Mouse (Mus musculus) monocyte, adult 2 months (primary cell): ENCODE measurements around the gene Cntn1.

Experiments used
- DNase-seq, 2 experiments: peaks; one replicate each; pipeline ENCODE4 v3.0.0; 2022; ENCODE audit warnings: low spot score in 2 of 2, low read depth in 1 of 2

The Cntn1 gene

DNA sequence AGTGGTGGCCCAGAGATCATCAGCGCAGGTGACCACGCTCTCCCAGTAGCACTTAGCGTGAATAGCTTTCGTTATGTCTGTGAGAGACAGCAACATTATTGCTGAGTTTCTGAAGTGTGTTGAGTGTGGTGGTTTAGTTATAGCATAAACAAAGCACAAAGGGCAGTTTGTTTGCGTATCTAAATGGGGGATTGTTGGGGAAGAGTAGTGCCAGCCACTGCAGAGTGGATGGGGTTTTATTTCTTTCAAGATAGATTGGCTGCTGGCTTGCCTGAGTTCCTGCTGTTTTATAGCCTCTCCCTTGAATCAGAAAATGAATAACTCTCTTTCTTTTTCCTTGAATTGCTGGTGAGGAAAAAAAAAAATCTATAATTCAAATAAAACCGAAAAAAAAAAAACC, 86.1 kb downstream of the Cntn1 start:
- DNase-seq: no peak

DNA sequence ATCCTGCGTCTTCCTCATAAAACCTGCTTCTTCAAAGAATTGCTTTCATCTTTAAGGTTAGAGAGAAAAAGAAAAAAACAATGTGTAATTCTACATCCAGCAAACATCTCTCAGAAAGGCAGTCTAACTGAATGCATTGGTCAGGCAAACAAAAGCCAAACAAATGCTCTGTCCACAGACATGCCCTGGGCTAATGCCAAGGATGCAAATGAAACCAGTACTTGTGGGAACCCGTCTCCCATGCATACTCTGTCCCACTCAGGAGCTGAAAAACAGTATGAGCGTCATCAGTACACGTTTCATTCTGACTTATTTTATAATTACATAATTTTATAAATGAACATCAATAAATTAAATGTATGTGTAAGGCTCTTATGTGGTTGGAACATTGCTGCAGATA, 91.0 kb downstream of the Cntn1 start:
- DNase-seq: no peak

- no peak for DNase-seq
These were observed 104.0 kb downstream of the Cntn1 start for GRCm38 (mm10) chr15:92154921-92155320.

GRCm38 (mm10) chr15:92160855-92161162, 109.8 kb downstream of the Cntn1 start:
- DNase-seq: no peak

GRCm38 (mm10) chr15:92161163-92162025, 110.4 kb downstream of the Cntn1 start:
- no peak for DNase-seq

GRCm38 (mm10) chr15:92162835-92163234, 111.9 kb downstream of the Cntn1 start:
- no peak for DNase-seq

GRCm38 (mm10) chr15:92164127-92164526, 113.2 kb downstream of the Cntn1 start:
- no peak for DNase-seq

- DNase-seq: no peak
These were observed 115.3 kb downstream of the Cntn1 start for GRCm38 (mm10) chr15:92166266-92166665.

DNA sequence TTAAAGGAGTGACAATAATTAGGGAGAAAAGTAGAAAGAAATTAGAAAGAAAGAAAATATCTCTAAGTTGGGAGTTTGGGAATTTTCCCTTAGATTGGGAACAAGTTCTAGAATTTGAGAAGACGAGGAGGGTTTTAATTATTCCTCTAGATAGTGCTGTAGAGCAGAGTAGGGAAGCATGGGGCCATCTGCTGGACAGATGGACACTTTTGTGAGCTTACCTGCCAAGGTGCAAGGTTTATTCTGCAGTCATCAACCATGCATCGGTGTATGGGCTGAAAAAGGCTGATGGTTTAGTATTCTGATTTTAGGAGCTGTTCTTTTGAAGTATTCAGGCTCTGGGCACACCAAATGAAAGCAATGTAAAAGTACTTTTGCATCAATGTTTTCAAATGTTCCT, 124.8 kb downstream of the Cntn1 start:
- no peak for DNase-seq

DNA sequence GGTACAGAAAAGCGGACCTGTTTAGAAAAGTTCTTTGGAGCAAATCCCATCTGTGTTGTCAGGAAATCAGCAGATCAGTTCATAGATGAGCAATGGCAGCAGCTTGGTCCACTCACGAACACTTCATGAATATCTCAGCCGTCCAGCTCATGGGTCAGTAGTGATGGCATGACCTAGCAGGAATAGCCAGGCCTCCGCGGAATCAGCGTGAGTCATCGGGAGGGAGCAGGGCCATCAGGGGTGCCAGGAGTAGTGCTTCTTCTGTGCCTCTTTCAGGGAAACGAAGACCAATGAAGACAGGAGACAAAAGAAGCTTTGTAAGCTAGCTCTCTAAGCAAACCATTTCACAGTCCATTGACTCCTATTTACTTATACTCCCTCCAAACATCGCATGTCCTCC, 126.4 kb downstream of the Cntn1 start:
- DNase-seq: no peak

GRCm38 (mm10) chr15:92185484-92185883, 134.5 kb downstream of the Cntn1 start:
- no peak for DNase-seq

GRCm38 (mm10) chr15:92190000-92190399, 139.0 kb downstream of the Cntn1 start:
- no peak for DNase-seq

GRCm38 (mm10) chr15:92200326-92200985, 149.5 kb downstream of the Cntn1 start:
- no peak for DNase-seq

GRCm38 (mm10) chr15:92206695-92207094, 155.7 kb downstream of the Cntn1 start:
- no peak for DNase-seq

DNA sequence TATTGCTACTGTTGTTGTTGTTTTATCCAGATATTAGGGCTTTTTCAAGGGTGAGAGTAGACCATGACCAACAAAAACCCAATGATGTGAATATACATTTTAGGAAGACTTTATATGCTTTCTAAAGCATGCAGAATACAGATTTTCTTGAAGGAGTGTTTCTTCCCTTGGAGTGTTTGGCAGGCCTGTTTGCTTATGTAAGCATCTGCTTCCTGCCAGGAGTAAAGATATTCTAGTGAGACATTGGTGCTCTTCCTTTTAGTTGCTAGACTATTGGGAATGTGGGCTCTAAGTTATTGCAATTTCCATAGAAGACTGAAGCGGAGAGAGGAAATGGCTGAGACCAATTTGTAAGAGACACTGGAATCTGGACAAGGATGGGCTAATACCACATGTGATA, 158.8 kb downstream of the Cntn1 start:
- DNase-seq: no peak

- no peak for DNase-seq
These were observed 159.7 kb downstream of the Cntn1 start for GRCm38 (mm10) chr15:92210486-92211235.

GRCm38 (mm10) chr15:92215841-92216240, 164.9 kb downstream of the Cntn1 start:
- no peak for DNase-seq

GRCm38 (mm10) chr15:92221446-92221845, 170.5 kb downstream of the Cntn1 start:
- no peak for DNase-seq

DNA sequence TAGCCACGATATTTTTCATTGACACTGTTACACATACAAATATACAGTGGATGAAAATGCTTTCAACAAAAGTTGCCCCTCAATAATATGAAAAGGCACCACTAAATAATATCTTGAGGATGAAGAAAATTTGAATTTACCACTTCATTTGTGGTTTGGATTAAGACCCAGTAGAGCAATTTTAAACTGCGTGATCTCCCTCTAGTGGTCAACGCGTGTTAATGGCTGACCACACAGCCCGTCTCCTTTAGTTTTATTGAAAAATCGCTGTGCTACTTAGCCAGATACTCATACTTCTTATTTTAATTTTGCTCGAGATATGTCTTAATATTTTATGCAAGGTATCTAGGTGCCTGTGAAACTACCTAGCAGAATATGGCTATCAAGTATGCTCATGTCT, 180.4 kb downstream of the Cntn1 start:
- DNase-seq: no peak

GRCm38 (mm10) chr15:92235836-92236235, 184.9 kb downstream of the Cntn1 start:
- DNase-seq: no peak

DNA sequence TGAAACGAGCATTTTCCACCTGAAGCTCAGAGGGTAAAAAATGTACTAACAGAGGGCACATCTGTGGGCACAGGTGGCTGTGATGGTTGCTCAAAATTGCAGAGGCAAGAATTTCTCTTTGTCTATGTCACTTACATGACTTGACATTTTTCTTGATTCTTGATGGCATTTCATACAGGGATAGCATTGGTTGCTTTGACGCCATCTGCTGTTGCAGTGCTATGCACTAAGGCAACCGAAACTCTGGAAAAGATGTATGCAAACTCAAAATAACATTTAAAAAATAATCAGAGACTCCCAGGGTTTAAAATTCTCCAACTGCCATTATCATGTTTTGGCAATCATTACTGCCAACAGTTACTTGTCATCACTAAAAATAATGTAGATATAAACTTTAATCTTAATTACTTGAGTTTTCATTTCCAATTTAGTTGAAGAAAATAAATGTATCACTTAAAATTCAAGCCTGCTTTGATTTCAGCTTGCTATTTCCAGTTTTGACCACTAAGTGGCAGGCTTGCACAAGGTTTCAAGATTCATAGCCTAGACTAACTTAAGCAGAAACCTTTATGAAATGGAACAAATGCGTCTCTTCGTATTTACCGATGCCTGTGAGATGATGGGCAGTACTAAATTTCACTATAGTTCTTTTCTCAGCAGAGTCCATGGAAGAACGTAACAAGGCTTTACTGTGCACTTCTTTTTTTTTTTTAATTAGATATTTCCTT, 214.2 kb downstream of the Cntn1 start:
- no peak for DNase-seq
